Mouse (Mus musculus) MEL (cell line): ENCODE data around the gene Atg4a. TPM values are rescaled to one million over a fixed set of nuclear protein-coding genes. Genes with fewer than 3 reads are reported as not detected.

Experiments used
- DNase-seq: peaks from one replicate; pipeline ENCODE4 v3.0.0; 2011; ENCODE audit warnings: low read depth, low spot score
- H3K27ac ChIP-seq: 2 replicates; pipeline ENCODE4 v1.5.1; 2012; ENCODE audit warnings: low read depth, mild to moderate bottlenecking, control low read depth, low read length, moderate library complexity; ENCODE audit not compliant: control insufficient read depth
- H3K27me3 ChIP-seq, 2 experiments: fragments of 150-350 bp in 1 of 2; sonication (generic) in 1 of 2; 2 replicates each; pipeline ENCODE4 v1.6.1; 2012; ENCODE audit warnings: low read length in 2 of 2, mild to moderate bottlenecking in 2 of 2, improper control_type of control experiment in 1 of 2, moderate library complexity in 1 of 2; ENCODE audit not compliant: insufficient read depth in 2 of 2, control insufficient read depth in 1 of 2
- H3K36me3 ChIP-seq, 2 experiments: 2 replicates each; pipeline ENCODE4 v1.6.1; 2012 to 2014; ENCODE audit warnings: low read length in 2 of 2, improper control_type of control experiment in 1 of 2, inconsistent platforms in 1 of 2, mild to moderate bottlenecking in 1 of 2; ENCODE audit not compliant: insufficient read depth in 2 of 2, control insufficient read depth in 1 of 2
- H3K4me1 ChIP-seq, 2 experiments: fragments of 150-350 bp in 1 of 2; sonication (generic) in 1 of 2; 2 replicates each; pipeline ENCODE4 v1.6.1; 2012; ENCODE audit warnings: low read length in 2 of 2, improper control_type of control experiment in 1 of 2, mild to moderate bottlenecking in 1 of 2; ENCODE audit not compliant: insufficient read depth in 2 of 2, control insufficient read depth in 1 of 2
- H3K4me3 ChIP-seq, 2 experiments: fragments of 150-350 bp in 1 of 2; sonication (generic) in 1 of 2; 2 replicates each; pipeline ENCODE4 v1.5.1; 2012; ENCODE audit warnings: low read depth in 2 of 2, low read length in 2 of 2, mild to moderate bottlenecking in 2 of 2, moderate library complexity in 2 of 2, control low read depth in 1 of 2, improper control_type of control experiment in 1 of 2; ENCODE audit not compliant: control insufficient read depth in 1 of 2, insufficient read depth in 1 of 2
- H3K79me2 ChIP-seq: 2 replicates; pipeline ENCODE4 v1.6.1; 2012; ENCODE audit warnings: mild to moderate bottlenecking, low read length, moderate library complexity; ENCODE audit not compliant: control insufficient read depth, poor library complexity, insufficient read depth
- H3K9ac ChIP-seq: 2 replicates; pipeline ENCODE4 v1.6.1; 2012; ENCODE audit warnings: low read depth, mild to moderate bottlenecking, control low read depth, low read length, moderate library complexity; ENCODE audit not compliant: control insufficient read depth, poor library complexity, severe bottlenecking
- H3K9me3 ChIP-seq: fragments of 150-350 bp; sonication (generic); replicated peaks from 2 replicates; pipeline ENCODE4 v1.6.1; 2012; ENCODE audit warnings: mild to moderate bottlenecking, low read length, improper control_type of control experiment, moderate library complexity; ENCODE audit not compliant: insufficient read depth
- BHLHE40 ChIP-seq: IDR thresholded peaks from 2 replicates; pipeline ENCODE4 v1.6.1; 2012; ENCODE audit warnings: low read depth, mild to moderate bottlenecking, inconsistent platforms, low read length, improper control_type of control experiment, borderline replicate concordance
- CTCF ChIP-seq, 3 experiments: IDR thresholded peaks in 2 of 3; conservative IDR thresholded peaks in 1 of 3; 2 replicates each; pipeline ENCODE4 v1.5.1; 2011 to 2012; ENCODE audit warnings: low read length in 3 of 3, low read depth in 2 of 3, mild to moderate bottlenecking in 2 of 3, improper control_type of control experiment in 1 of 3, inconsistent platforms in 1 of 3, mixed read lengths in 1 of 3, moderate library complexity in 1 of 3; ENCODE audit not compliant: control insufficient read depth in 1 of 3, insufficient read depth in 1 of 3, poor library complexity in 1 of 3, severe bottlenecking in 1 of 3
- E2F4 ChIP-seq: IDR thresholded peaks from 2 replicates; pipeline ENCODE4 v1.6.1; 2011; ENCODE audit warnings: low read depth, low read length, improper control_type of control experiment, borderline replicate concordance
- ETS1 ChIP-seq: IDR thresholded peaks from 2 replicates; pipeline ENCODE4 v1.6.1; 2012; ENCODE audit warnings: low read depth, mild to moderate bottlenecking, inconsistent platforms, low read length, improper control_type of control experiment, moderate library complexity
- GABPA ChIP-seq: IDR thresholded peaks from 2 replicates; pipeline ENCODE4 v1.6.1; 2012; ENCODE audit warnings: low read depth, mild to moderate bottlenecking, inconsistent platforms, low read length, improper control_type of control experiment, moderate library complexity
- KAT2A ChIP-seq: conservative IDR thresholded peaks from 2 replicates; pipeline ENCODE4 v1.6.1; 2012; ENCODE audit warnings: low read depth, low read length, improper control_type of control experiment, inconsistent platforms
- MAZ ChIP-seq: IDR thresholded peaks from 2 replicates; pipeline ENCODE4 v1.6.1; 2012; ENCODE audit warnings: low read depth, mild to moderate bottlenecking, inconsistent platforms, low read length, improper control_type of control experiment
- MYC ChIP-seq: IDR thresholded peaks from 2 replicates; pipeline ENCODE4 v1.6.1; 2011; ENCODE audit warnings: low read depth, mild to moderate bottlenecking, low read length, improper control_type of control experiment, moderate library complexity
- POLR2A ChIP-seq, 2 experiments: IDR thresholded peaks; 2 replicates each; pipeline ENCODE4 v1.6.1; 2011 to 2012; ENCODE audit warnings: low read length in 2 of 2, mild to moderate bottlenecking in 2 of 2, control low read depth in 1 of 2, improper control_type of control experiment in 1 of 2, low read depth in 1 of 2, moderate library complexity in 1 of 2; ENCODE audit not compliant: control insufficient read depth in 1 of 2, insufficient read depth in 1 of 2, poor library complexity in 1 of 2
- POLR2AphosphoS2 ChIP-seq: IDR thresholded peaks from 2 replicates; pipeline ENCODE4 v1.6.1; 2011; ENCODE audit warnings: low read length, improper control_type of control experiment
- RAD21 ChIP-seq: IDR thresholded peaks from 2 replicates; pipeline ENCODE4 v1.6.1; 2011; ENCODE audit warnings: mild to moderate bottlenecking, low read depth, low read length, improper control_type of control experiment
- SMC3 ChIP-seq: IDR thresholded peaks from 2 replicates; pipeline ENCODE4 v1.6.1; 2011; ENCODE audit warnings: low read depth, low read length, improper control_type of control experiment
- TCF12 ChIP-seq: IDR thresholded peaks from 2 replicates; pipeline ENCODE4 v1.6.1; 2014; ENCODE audit warnings: low read depth, mild to moderate bottlenecking, inconsistent platforms, low read length, improper control_type of control experiment, moderate library complexity
- UBTF ChIP-seq: IDR thresholded peaks from 2 replicates; pipeline ENCODE4 v1.6.1; 2012; ENCODE audit warnings: low read depth, mild to moderate bottlenecking, inconsistent platforms, low read length, improper control_type of control experiment, moderate library complexity, borderline replicate concordance; ENCODE audit not compliant: insufficient read depth
- ZMIZ1 ChIP-seq: IDR thresholded peaks from 2 replicates; pipeline ENCODE4 v1.6.1; 2012; ENCODE audit warnings: low read depth, mild to moderate bottlenecking, inconsistent platforms, low read length, improper control_type of control experiment, moderate library complexity
- polyA plus RNA-seq, 2 experiments: library from polyadenylated mRNA; stranded (reverse) in 1 of 2; unstranded in 1 of 2; fragments of >175 nt in 1 of 2; fragments of >200 nt in 1 of 2; gene quantifications; 2 replicates each; pipeline versions ENCODE4 v1.2.1 to v1.2.4; 2012; ENCODE audit warnings: low replicate concordance in 2 of 2, low read depth in 1 of 2; ENCODE audit not compliant: insufficient read length in 2 of 2, insufficient read depth in 1 of 2, missing spikeins in 1 of 2
- total RNA-seq: library from RNA; depleted of rRNA; stranded (reverse); fragments of 300-350 nt; gene quantifications from 2 replicates; pipeline ENCODE4 v1.2.3, GENCODE M21; 2012; rRNA removed

Gene Atg4a
- total and polyA plus RNA-seq, 3 experiments = 16.3 to 20.7 TPM; not detected in 1

GRCm38 (mm10) chrX:141212802-141213201 lies 256.1 kb downstream of the Atg4a start:
- no peak overlapping the region for H3K4me3 ChIP-seq
- H3K27ac ChIP-seq = no peak overlapping the region
- no peaks in the 10 kb centered on the region for H3K36me3 ChIP-seq
- H3K4me1 ChIP-seq = no peaks in the 10 kb centered on the region
- H3K9ac ChIP-seq = no peak overlapping the region
- DNase-seq = peak; percentile 44
- H3K9me3 ChIP-seq = no peaks in the 10 kb centered on the region
- no peak for TF ChIP-seq ZMIZ1
- TF ChIP-seq MAZ = no peak
- TF ChIP-seq GABPA = no peak
- TF ChIP-seq POLR2A (IDR thresholded peaks at IDR 0.05; ENCODE audit: control insufficient read depth in 1 of 2, insufficient read depth in 1 of 2, low read depth in 1 of 2, low read length in 2 of 2, poor library complexity in 1 of 2) = no peak
- TF ChIP-seq UBTF = no peak
- TF ChIP-seq RAD21 = peak; percentile 63
- no peak for TF ChIP-seq BHLHE40
- no peak for TF ChIP-seq ETS1
- TF ChIP-seq E2F4 = no peak
- no peak for TF ChIP-seq POLR2AphosphoS2
- TF ChIP-seq MYC = no peak
- TF ChIP-seq TCF12 = no peak
- TF ChIP-seq KAT2A = no peak
- peak; percentile 43 for TF ChIP-seq SMC3
- peak in 2 of 3 experiments; percentile 37 to 63; a peak in 3 of 6 replicates for TF ChIP-seq CTCF (IDR thresholded peaks at IDR 0.05 in 2 of 3, conservative IDR thresholded peaks at IDR 0.05 in 1 of 3; ENCODE audit: control insufficient read depth in 1 of 3, insufficient read depth in 1 of 3, low read depth in 2 of 3, low read length in 3 of 3, poor library complexity in 1 of 3, severe bottlenecking in 1 of 3)
- H3K27me3 ChIP-seq = no peaks in the 10 kb centered on the region; a peak in 2 of 4 replicates
- H3K79me2 ChIP-seq = no peaks in the 10 kb centered on the region

Other genes with a start within 250 kb of the Atg4a start
- gene Tex13b, start 143.5 kb upstream of the Atg4a start, total RNA-seq = not detected in 2 replicates
- gene Tex13b, start 143.5 kb upstream of the Atg4a start, polyA plus RNA-seq = not detected
- not detected in 2 replicates for gene Vsig1, start 49.3 kb upstream of the Atg4a start, total RNA-seq
- gene Vsig1, start 49.3 kb upstream of the Atg4a start, polyA plus RNA-seq = not detected
- 49.9 and 53.2 TPM in 2 replicates for gene Psmd10, start 179 bp upstream of the Atg4a start, total RNA-seq
- 10 to 100 TPM in 1 of 2 experiments, not detected in 1; 48.8 TPM for gene Psmd10, start 179 bp upstream of the Atg4a start, polyA plus RNA-seq